Comparison of ENCODE assay signal across 8 mouse cellular contexts in the genomic region with DNA sequence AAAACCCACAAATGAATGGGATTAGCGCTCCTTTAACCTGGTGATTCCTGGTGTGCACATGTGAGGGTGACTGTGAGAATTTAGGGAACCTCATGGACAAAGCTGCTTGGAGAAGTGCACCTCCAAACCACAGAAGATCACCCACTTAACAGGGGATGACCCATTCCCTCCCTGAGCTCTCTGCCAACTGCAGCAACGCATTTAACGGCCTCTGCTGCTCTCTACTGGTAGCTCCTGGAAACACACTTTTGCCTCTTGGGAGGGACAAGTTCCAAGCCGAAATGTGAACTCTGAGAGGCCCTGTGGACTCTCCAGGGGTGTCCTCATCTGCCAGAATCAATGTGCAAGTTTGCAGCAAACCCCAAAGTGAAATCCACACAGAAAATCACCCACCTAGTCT. TPM values are rescaled to one million over a fixed set of nuclear protein-coding genes. Genes with fewer than 3 reads are reported as not detected.
DNase-seq lines count a peak whose midpoint lies in the region; ATAC-seq and TF ChIP-seq lines count a peak whose summit lies in the region.

No protein-coding gene starts in this region.

- no peak overlapping the region for H3K9ac ChIP-seq in forebrain, embryonic 11.5 days (ENCODE audit: low read length)
- H3K9ac ChIP-seq in forebrain, embryonic 16.5 days (replicated peaks; ENCODE audit: low read depth, low read length) = no peak overlapping the region

- no peak overlapping the region for H3K4me2 ChIP-seq in forebrain, embryonic 11.5 days (ENCODE audit: low read depth, low read length, severe bottlenecking)
- H3K4me2 ChIP-seq in forebrain, embryonic 16.5 days (ENCODE audit: low read length) = no peak overlapping the region

- intact Hi-C loops in gastrocnemius, adult 2 months (cut with DNase I) = loop anchor here (1.0 kb wide), 1 partner anchor 84 kb away; no protein-coding TSS in a partner anchor

- H3K9me3 ChIP-seq in forebrain, embryonic 11.5 days (ENCODE audit: control insufficient read depth, low read length) = no peaks in the 10 kb centered on the region; the same call in 1 of the 2 replicates
- H3K9me3 ChIP-seq in forebrain, embryonic 16.5 days (ENCODE audit: control insufficient read depth, low read length) = 0 out of 2 replicates have a peak, but pooled peaks cover 2% of the 10 kb centered on the region

- H3K27ac ChIP-seq in forebrain, embryonic 11.5 days (ENCODE audit: low read depth, low read length) = no peak overlapping the region
- H3K27ac ChIP-seq in forebrain, embryonic 16.5 days (ENCODE audit: low read length) = no peak overlapping the region
- H3K27ac ChIP-seq in gastrocnemius, adult 2 months = no peak overlapping the region
- no peak overlapping the region for H3K27ac ChIP-seq in layer of hippocampus, adult 2 months

- no peak for ATAC-seq in forebrain, embryonic 11.5 days (replicated peaks; ENCODE audit: low FRiP score)
- no peak for ATAC-seq in forebrain, embryonic 16.5 days

- TF ChIP-seq CTCF in gastrocnemius, adult 2 months (IDR thresholded peaks at IDR 0.05) = peak; percentile 89
- TF ChIP-seq CTCF in layer of hippocampus, adult 2 months (conservative IDR thresholded peaks at IDR 0.05) = peak; percentile 92

- H3K4me3 ChIP-seq in forebrain, embryonic 11.5 days (ENCODE audit: low read depth, low read length) = no peak overlapping the region
- no peak overlapping the region for H3K4me3 ChIP-seq in forebrain, embryonic 16.5 days (replicated peaks; ENCODE audit: low read length)
- no peak overlapping the region for H3K4me3 ChIP-seq in gastrocnemius, adult 2 months
- no peak overlapping the region for H3K4me3 ChIP-seq in layer of hippocampus, adult 2 months

- peaks cover 4% of the 10 kb centered on the region for H3K4me1 ChIP-seq in forebrain, embryonic 11.5 days (replicated peaks; ENCODE audit: control insufficient read depth, insufficient read depth, low read length)
- H3K4me1 ChIP-seq in forebrain, embryonic 16.5 days (replicated peaks; ENCODE audit: control insufficient read depth, insufficient read depth, low read length) = peaks cover 18% of the 10 kb centered on the region

- WGBS in forebrain, embryonic 11.5 days = 25% methylated on average over 4 of the region's 4 CpGs
- WGBS in forebrain, embryonic 16.5 days = 18% methylated on average over 4 of the region's 4 CpGs

- DNase-seq in forebrain, embryonic 11.5 days (ENCODE audit: low spot score) = peak; percentile 88
- DNase-seq in NIH3T3 (ENCODE audit: low read depth) = peak; percentile 80
- DNase-seq in cerebellum, adult 8-10 months = peak; percentile 67
- DNase-seq in gastrocnemius, adult 2 months = peak; percentile 59
- peak; percentile 26 to 86 for DNase-seq in layer of hippocampus, adult 2 months (ENCODE audit: low spot score in 2 of 2)
- DNase-seq in lung, postnatal 25 days (ENCODE audit: low spot score) = peak; percentile 45
- DNase-seq in right cerebral cortex, postnatal 25 days = peak; percentile 58

- H3K27me3 ChIP-seq in forebrain, embryonic 11.5 days (ENCODE audit: control insufficient read depth, insufficient read depth, low read length) = 0 out of 2 replicates have a peak, but pooled peaks cover 2% of the 10 kb centered on the region
- H3K27me3 ChIP-seq in forebrain, embryonic 16.5 days (replicated peaks; ENCODE audit: control insufficient read depth, insufficient read depth, low read length) = no peaks in the 10 kb centered on the region; the same call in 1 of the 2 replicates

- H3K36me3 ChIP-seq in forebrain, embryonic 11.5 days (ENCODE audit: control insufficient read depth, insufficient read depth, low read length) = no peaks in the 10 kb centered on the region
- no peaks in the 10 kb centered on the region for H3K36me3 ChIP-seq in forebrain, embryonic 16.5 days (ENCODE audit: control insufficient read depth, insufficient read depth)

RNA-seq across cellular contexts. Expression of a gene that starts 41.0 kb away (rescaled TPM):
- not detected in 2 replicates for polyA plus RNA-seq in forebrain, embryonic 11.5 days (2014; fragmentation: Nextera tagmentation; extraction: Ambion mirVana)
- not detected in 2 replicates for polyA plus RNA-seq in forebrain, embryonic 16.5 days (2015; fragmentation: Nextera tagmentation; extraction: Ambion mirVana)
- total RNA-seq in gastrocnemius, adult 2 months (2021) = not detected
- not detected for total RNA-seq in layer of hippocampus, adult 2 months (2021)

RNA-seq across cellular contexts. Expression of a gene that starts 49.9 kb away (rescaled TPM):
- 0.77 and 0.85 TPM in 2 replicates for polyA plus RNA-seq in forebrain, embryonic 11.5 days (2014; fragmentation: Nextera tagmentation; extraction: Ambion mirVana)
- polyA plus RNA-seq in forebrain, embryonic 16.5 days (2015; fragmentation: Nextera tagmentation; extraction: Ambion mirVana) = 2.0 and 4.5 TPM in 2 replicates
- total RNA-seq in gastrocnemius, adult 2 months (2021) = 1 to 10 TPM; 1.2 to 1.6 TPM
- total RNA-seq in layer of hippocampus, adult 2 months (2021) = 10 to 100 TPM; 50.7 to 51.4 TPM

Comparison
In these comparisons a context has a peak if more than half of its experiments do, and no peak if none do; other contexts are left out.
1. RNA of a gene that starts 49.9 kb away (total RNA-seq): 50.7 to 51.4 TPM in layer of hippocampus, adult 2 months; 1.2 to 1.6 TPM in gastrocnemius, adult 2 months; every median in the first group is over 10 times any median in the second.
2. Peak in every context shown above with its lines, with median percentiles within 50 percentile points of each other: DNase-seq.